Mouse (Mus musculus) frontal cortex, postnatal 14 days (tissue): ENCODE data around the gene Grm4.

ENCODE experiments used
- DNase-seq, 2 experiments: peaks; one replicate each; pipeline ENCODE4 v3.0.0; 2022; ENCODE audit warnings: low spot score in 2 of 2

Gene Grm4

GRCm38 (mm10) chr17:27521303-27521702, at the start of gene Grm4:
TSS of gene Grm4 (minus strand) at chr17:27521403.
- DNase-seq = no peak

GRCm38 (mm10) chr17:27568228-27568627, 47.0 kb upstream of the Grm4 start:
- no peak for DNase-seq

- no peak for DNase-seq
These were observed 44.7 kb upstream of the Grm4 start for GRCm38 (mm10) chr17:27565942-27566267.

GRCm38 (mm10) chr17:27565163-27565941, 44.1 kb upstream of the Grm4 start, which contains the start of gene AI413582:
TSS of gene AI413582 (minus strand) at chr17:27565756.
- peak; percentile 87 to 94 for DNase-seq

- no peak for DNase-seq
These were observed 43.4 kb upstream of the Grm4 start for GRCm38 (mm10) chr17:27564391-27565162.

- no peak for DNase-seq
These were observed 42.6 kb upstream of the Grm4 start for GRCm38 (mm10) chr17:27563771-27564244.

GRCm38 (mm10) chr17:27561809-27562526, 40.8 kb upstream of the Grm4 start:
- DNase-seq = no peak

GRCm38 (mm10) chr17:27560926-27561480, 39.8 kb upstream of the Grm4 start:
- no peak for DNase-seq

GRCm38 (mm10) chr17:27559596-27559995, 38.4 kb upstream of the Grm4 start:
- no peak for DNase-seq

- DNase-seq = no peak
These were observed 37.6 kb upstream of the Grm4 start for GRCm38 (mm10) chr17:27558845-27559244.

GRCm38 (mm10) chr17:27557927-27558661, 36.9 kb upstream of the Grm4 start:
- no peak for DNase-seq

GRCm38 (mm10) chr17:27557181-27557926, 36.2 kb upstream of the Grm4 start:
- no peak for DNase-seq

GRCm38 (mm10) chr17:27556315-27557011, 35.3 kb upstream of the Grm4 start, which contains the start of gene Hmga1:
TSS of gene Hmga1 (plus strand) at chr17:27556497.
- peak; percentile 75 to 77 for DNase-seq

- DNase-seq = peak in 1 of 2 experiments; percentile 42
These were observed 34.4 kb upstream of the Grm4 start for GRCm38 (mm10) chr17:27555512-27556172.

GRCm38 (mm10) chr17:27555075-27555511, 33.9 kb upstream of the Grm4 start:
- DNase-seq = peak in 1 of 2 experiments; percentile 22

GRCm38 (mm10) chr17:27554062-27554960, 33.1 kb upstream of the Grm4 start:
- no peak for DNase-seq

- no peak for DNase-seq
These were observed 31.3 kb upstream of the Grm4 start for GRCm38 (mm10) chr17:27552215-27553201.
